Mouse (Mus musculus) olfactory bulb, adult 2 months (tissue): ENCODE measurements around the gene Ttll2.
"Not testable (repeated sequence)": the region's sequence is repeated elsewhere in the genome, so short reads cannot be mapped to it uniquely, and the experiment has no call there.

Experiments
- CTCF ChIP-seq: fragments of 200-500 bp; IDR thresholded peaks from 2 replicates; pipeline ENCODE4 v1.5.1; 2012; ENCODE audit warnings: low read depth, mild to moderate bottlenecking, low read length, moderate library complexity; ENCODE audit not compliant: insufficient read depth
- POLR2A ChIP-seq: fragments of 200-500 bp; IDR thresholded peaks from 2 replicates; pipeline ENCODE4 v1.6.1; 2012; ENCODE audit warnings: mild to moderate bottlenecking, low read depth, low read length, moderate library complexity; ENCODE audit not compliant: insufficient read depth

DNA sequence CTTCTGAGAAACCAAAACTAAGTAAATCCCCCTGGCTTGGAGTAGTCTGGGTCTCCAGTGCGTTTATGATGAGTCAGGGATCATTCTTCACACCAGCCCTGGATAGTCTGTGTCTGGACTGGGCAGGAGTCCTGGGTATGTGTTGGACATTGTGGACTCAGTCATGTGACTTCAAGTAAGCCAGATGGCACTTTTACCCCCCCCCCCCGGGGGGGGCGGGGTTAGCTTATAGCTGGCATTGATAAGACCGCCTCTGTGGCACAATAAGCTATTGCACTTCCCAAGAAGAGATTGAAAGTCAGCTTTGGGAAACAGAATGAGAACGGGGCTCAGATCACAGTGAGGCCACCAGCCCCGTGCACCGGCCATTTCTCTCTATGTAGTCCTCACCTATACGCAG, 33.5 kb upstream of the Ttll2 start:
- TF ChIP-seq POLR2A, CTCF: not testable (repeated sequence)
